Mouse (Mus musculus): Measurements from ENCODE around the gene Efcab11. TPM values are rescaled to one million over a fixed set of nuclear protein-coding genes. Genes with fewer than 3 reads are reported as not detected.

The Efcab11 gene
- total and polyA plus RNA-seq, 3 experiments, result 5.8 to 19.9 (median 8.0) TPM

- TF ChIP-seq GATA2 (IDR thresholded peaks at IDR 0.05; ENCODE audit: borderline replicate concordance, low read depth, low read length) (no peak), POLR2AphosphoS5 (IDR thresholded peaks at IDR 0.05; ENCODE audit: insufficient replicate concordance, low read depth, low read length) (no peak), CTCF (IDR thresholded peaks at IDR 0.05; ENCODE audit: low read depth, low read length) (no peak), TAL1 (conservative IDR thresholded peaks at IDR 0.05; ENCODE audit: low read depth, low read length) (no peak), GATA1 (IDR thresholded peaks at IDR 0.05; ENCODE audit: borderline replicate concordance, low read length) (no peak)
- Histone ChIP-seq H3K36me3 (replicated peaks) (no peaks in the 10 kb centered on the region), H3K4me1 (ENCODE audit: insufficient read depth, low read depth, low read length) (no peaks in the 10 kb centered on the region), H3K9me3 (replicated peaks) (peaks cover 6% of the 10 kb centered on the region), H3K4me3 (ENCODE audit: low read depth, low read length) (no peak overlapping the region), H3K27me3 (ENCODE audit: insufficient read depth, low read length) (no peaks in the 10 kb centered on the region; the same call in 1 of the 2 replicates)
- ATAC-seq (ENCODE audit: extremely low read depth, insufficient number of reproducible peaks, low FRiP score, poor library complexity, severe bottlenecking) (no peak), DNase-seq (ENCODE audit: low spot score) (no peak)
Measured at GRCm38 (mm10) chr12:99671162-99671865, 212.9 kb downstream of the Efcab11 start.

DNA sequence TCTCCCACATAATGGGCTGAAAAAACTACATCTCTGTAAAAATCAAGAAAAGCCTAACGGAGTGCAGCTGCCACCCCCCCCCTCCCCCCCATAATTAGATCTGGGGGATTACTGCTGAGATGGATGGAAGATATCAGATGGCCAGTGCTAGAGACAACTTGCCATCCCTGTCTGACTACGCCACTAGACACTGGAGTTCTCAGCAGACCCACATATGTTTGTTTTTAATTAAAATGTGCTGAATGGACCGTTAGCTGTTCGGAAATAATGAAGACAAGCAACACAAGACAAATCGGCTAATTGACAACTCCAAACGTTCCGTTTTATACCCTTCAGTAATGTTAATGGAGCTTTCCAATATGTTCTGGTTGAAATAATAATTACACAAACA is 213.5 kb downstream of the Efcab11 start:
- peaks cover 6% of the 10 kb centered on the region for H3K9me3 ChIP-seq (replicated peaks)
- H3K4me3 ChIP-seq (ENCODE audit: low read depth, low read length), result no peak overlapping the region
- no peak for TF ChIP-seq POLR2AphosphoS5 (IDR thresholded peaks at IDR 0.05; ENCODE audit: insufficient replicate concordance, low read depth, low read length)
- TF ChIP-seq TAL1 (conservative IDR thresholded peaks at IDR 0.05; ENCODE audit: low read depth, low read length), result no peak
- TF ChIP-seq GATA2 (IDR thresholded peaks at IDR 0.05; ENCODE audit: borderline replicate concordance, low read depth, low read length), result no peak
- no peak for TF ChIP-seq CTCF (IDR thresholded peaks at IDR 0.05; ENCODE audit: low read depth, low read length)
- TF ChIP-seq GATA1 (IDR thresholded peaks at IDR 0.05; ENCODE audit: borderline replicate concordance, low read length), result no peak
- H3K36me3 ChIP-seq (replicated peaks), result no peaks in the 10 kb centered on the region
- H3K4me1 ChIP-seq (ENCODE audit: insufficient read depth, low read depth, low read length), result no peaks in the 10 kb centered on the region
- no peaks in the 10 kb centered on the region; the same call in 1 of the 2 replicates for H3K27me3 ChIP-seq (ENCODE audit: insufficient read depth, low read length)
- ATAC-seq (ENCODE audit: extremely low read depth, insufficient number of reproducible peaks, low FRiP score, poor library complexity, severe bottlenecking) (no peak), DNase-seq (ENCODE audit: low spot score) (no peak)

DNA sequence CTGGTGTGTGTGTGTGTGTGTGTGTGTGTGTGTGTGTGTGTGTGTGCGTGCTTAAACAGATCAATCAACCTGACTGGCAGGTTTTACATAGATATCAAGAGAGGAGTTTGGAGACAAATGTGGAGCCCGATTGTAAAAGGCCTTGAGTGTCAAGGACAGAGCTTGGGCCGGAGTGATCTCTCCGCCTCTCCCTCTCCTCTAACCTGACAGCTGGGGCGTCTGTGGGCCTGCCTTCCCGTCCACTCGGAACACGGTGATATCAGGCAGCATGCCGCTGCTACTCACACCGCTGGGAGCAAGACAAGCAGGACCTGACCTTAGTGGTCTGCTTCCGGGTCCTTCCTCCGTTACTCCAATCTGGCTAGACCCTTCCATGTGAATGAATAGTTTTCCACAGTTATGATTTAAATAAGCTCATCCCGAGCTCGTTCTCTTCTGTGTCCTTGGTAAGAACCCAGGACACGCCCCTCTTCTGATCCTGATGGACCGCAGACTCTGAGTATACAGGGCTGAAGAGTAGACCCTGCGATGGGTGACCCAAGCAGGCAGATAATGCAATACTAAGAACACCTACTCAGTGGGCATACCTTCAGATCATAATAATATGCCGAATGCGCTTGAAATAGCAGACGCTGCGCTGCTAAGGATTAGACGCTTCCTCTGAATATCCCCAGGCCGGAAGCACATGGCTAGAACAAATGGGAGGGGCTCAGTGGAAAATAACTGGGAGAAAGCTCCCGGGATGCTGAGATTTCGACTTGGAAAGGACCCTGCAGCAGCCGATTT is 214.1 kb downstream of the Efcab11 start:
- no peak for DNase-seq (ENCODE audit: low spot score)
- Histone ChIP-seq H3K27me3 (ENCODE audit: insufficient read depth, low read length) (no peaks in the 10 kb centered on the region; the same call in 1 of the 2 replicates), H3K4me3 (ENCODE audit: low read depth, low read length) (no peak overlapping the region), H3K4me1 (ENCODE audit: insufficient read depth, low read depth, low read length) (no peaks in the 10 kb centered on the region), H3K9me3 (replicated peaks) (peaks cover 6% of the 10 kb centered on the region), H3K36me3 (replicated peaks) (no peaks in the 10 kb centered on the region)
- TF ChIP-seq CTCF (IDR thresholded peaks at IDR 0.05; ENCODE audit: low read depth, low read length) (0 out of 2 replicates have a peak, but pooled peaks have one; percentile 3), POLR2AphosphoS5 (IDR thresholded peaks at IDR 0.05; ENCODE audit: insufficient replicate concordance, low read depth, low read length) (no peak), GATA1 (IDR thresholded peaks at IDR 0.05; ENCODE audit: borderline replicate concordance, low read length) (no peak)
- ATAC-seq (ENCODE audit: extremely low read depth, insufficient number of reproducible peaks, low FRiP score, poor library complexity, severe bottlenecking), result no peak

GRCm38 (mm10) chr12:99654991-99655880 is 229.0 kb downstream of the Efcab11 start:
- DNase-seq (ENCODE audit: low spot score) (no peak), ATAC-seq (ENCODE audit: extremely low read depth, insufficient number of reproducible peaks, low FRiP score, poor library complexity, severe bottlenecking) (no peak)
- H3K36me3 ChIP-seq (replicated peaks), result no peaks in the 10 kb centered on the region
- no peak overlapping the region for H3K4me3 ChIP-seq (ENCODE audit: low read depth, low read length)
- TF ChIP-seq TAL1 (conservative IDR thresholded peaks at IDR 0.05; ENCODE audit: low read depth, low read length) (no peak), GATA2 (IDR thresholded peaks at IDR 0.05; ENCODE audit: borderline replicate concordance, low read depth, low read length) (no peak), CTCF (IDR thresholded peaks at IDR 0.05; ENCODE audit: low read depth, low read length) (no peak), POLR2AphosphoS5 (IDR thresholded peaks at IDR 0.05; ENCODE audit: insufficient replicate concordance, low read depth, low read length) (no peak), GATA1 (IDR thresholded peaks at IDR 0.05; ENCODE audit: borderline replicate concordance, low read length) (no peak)
- no peaks in the 10 kb centered on the region for H3K4me1 ChIP-seq (ENCODE audit: insufficient read depth, low read depth, low read length)
- peaks cover 11% of the 10 kb centered on the region; the same call in 1 of the 2 replicates for H3K9me3 ChIP-seq (replicated peaks)
- H3K27me3 ChIP-seq (ENCODE audit: insufficient read depth, low read length), result no peaks in the 10 kb centered on the region

GRCm38 (mm10) chr12:99652459-99652858 is 231.8 kb downstream of the Efcab11 start:
- H3K4me3 ChIP-seq (ENCODE audit: low read depth, low read length), result no peak overlapping the region
- TF ChIP-seq POLR2AphosphoS5 (IDR thresholded peaks at IDR 0.05; ENCODE audit: insufficient replicate concordance, low read depth, low read length), result no peak
- TF ChIP-seq GATA1 (IDR thresholded peaks at IDR 0.05; ENCODE audit: borderline replicate concordance, low read length), result no peak
- TF ChIP-seq CTCF (IDR thresholded peaks at IDR 0.05; ENCODE audit: low read depth, low read length), result no peak
- TF ChIP-seq TAL1 (conservative IDR thresholded peaks at IDR 0.05; ENCODE audit: low read depth, low read length), result no peak
- no peak for TF ChIP-seq GATA2 (IDR thresholded peaks at IDR 0.05; ENCODE audit: borderline replicate concordance, low read depth, low read length)
- no peaks in the 10 kb centered on the region for H3K27me3 ChIP-seq (ENCODE audit: insufficient read depth, low read length)
- DNase-seq (ENCODE audit: low spot score), result no peak
- no peaks in the 10 kb centered on the region for H3K36me3 ChIP-seq (replicated peaks)
- no peak for ATAC-seq (ENCODE audit: extremely low read depth, insufficient number of reproducible peaks, low FRiP score, poor library complexity, severe bottlenecking)
- peaks cover 16% of the 10 kb centered on the region for H3K9me3 ChIP-seq (replicated peaks)
- no peaks in the 10 kb centered on the region for H3K4me1 ChIP-seq (ENCODE audit: insufficient read depth, low read depth, low read length)
